8 mouse cellular contexts compared by ENCODE assay signal in the genomic region with DNA sequence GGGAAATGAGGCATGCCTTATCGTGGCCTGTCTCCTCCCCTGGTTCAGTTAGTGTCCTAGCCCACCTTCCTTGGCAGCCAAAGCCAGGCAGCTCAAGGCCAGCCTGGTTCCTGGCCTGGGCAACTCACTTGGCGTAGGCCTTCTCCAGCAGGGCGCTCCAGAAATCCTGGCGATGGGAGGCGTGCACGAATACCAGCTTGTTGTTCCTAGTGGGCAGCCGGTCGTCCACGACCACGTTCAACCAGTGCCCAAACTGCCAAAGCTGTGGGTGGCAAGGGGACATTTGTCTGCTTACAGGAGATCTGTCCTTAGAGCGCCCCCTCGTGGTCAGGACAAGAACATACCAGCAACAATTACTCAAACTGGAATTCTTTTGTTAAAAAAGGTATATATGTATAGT. TPM values are rescaled to one million over a fixed set of nuclear protein-coding genes. Genes with fewer than 3 reads are reported as not detected.
DNase-seq lines count a peak whose midpoint lies in the region; ATAC-seq and TF ChIP-seq lines count a peak whose summit lies in the region.

No protein-coding gene starts in this region.

- DNase-seq in B cell, adult 2 months, result peak; percentile 86 to 88
- DNase-seq in MEL (ENCODE audit: low read depth, low spot score), result peak; percentile 80
- DNase-seq in cerebellum, postnatal 10 days, result peak; percentile 95 to 96
- DNase-seq in frontal cortex, postnatal 36 days (ENCODE audit: low spot score in 2 of 2), result peak; percentile 68 to 70
- peak; percentile 69 to 74 for DNase-seq in kidney, postnatal 25 days
- DNase-seq in lung, embryonic 14.5 days, result peak; percentile 83
- DNase-seq in right cerebral cortex, adult 2 months (ENCODE audit: low spot score in 2 of 2), result peak; percentile 64 to 79
- peak; percentile 48 to 55 for DNase-seq in urinary bladder, postnatal 36 days (ENCODE audit: low spot score in 2 of 2)

- no peak overlapping the region for H3K4me3 ChIP-seq in MEL (ENCODE audit: control insufficient read depth in 1 of 2, insufficient read depth in 1 of 2, low read depth in 2 of 2, low read length in 2 of 2)
- H3K4me3 ChIP-seq in lung, embryonic 14.5 days (ENCODE audit: low read depth, low read length), result no peak overlapping the region

- H3K4me1 ChIP-seq in MEL (ENCODE audit: control insufficient read depth in 1 of 2, insufficient read depth in 2 of 2, low read length in 2 of 2), result no peaks in the 10 kb centered on the region
- H3K4me1 ChIP-seq in lung, embryonic 14.5 days (ENCODE audit: insufficient read depth), result no peaks in the 10 kb centered on the region

- H3K4me2 ChIP-seq in lung, embryonic 14.5 days, result no peak overlapping the region

- no peaks in the 10 kb centered on the region for H3K9me3 ChIP-seq in MEL (replicated peaks; ENCODE audit: insufficient read depth, low read length)
- H3K9me3 ChIP-seq in lung, embryonic 14.5 days (ENCODE audit: low read depth, low read length), result no peaks in the 10 kb centered on the region

- peak; percentile 83 for TF ChIP-seq RAD21 in MEL (IDR thresholded peaks at IDR 0.05; ENCODE audit: low read depth, low read length)

- H3K27ac ChIP-seq in MEL (ENCODE audit: control insufficient read depth, low read depth, low read length), result no peak overlapping the region
- H3K27ac ChIP-seq in lung, embryonic 14.5 days (ENCODE audit: low read depth), result no peak overlapping the region

- TF ChIP-seq POLR2A in MEL (IDR thresholded peaks at IDR 0.05; ENCODE audit: control insufficient read depth in 1 of 2, insufficient read depth in 1 of 2, low read depth in 1 of 2, low read length in 2 of 2, poor library complexity in 1 of 2), result no peak

- peaks cover 9 to 12% of the 10 kb centered on the region in 2 experiments for H3K27me3 ChIP-seq in MEL (ENCODE audit: control insufficient read depth in 1 of 2, insufficient read depth in 2 of 2, low read length in 2 of 2)
- H3K27me3 ChIP-seq in lung, embryonic 14.5 days (ENCODE audit: insufficient read depth, low read length), result no peaks in the 10 kb centered on the region

- H3K79me2 ChIP-seq in MEL (ENCODE audit: control insufficient read depth, insufficient read depth, low read length, poor library complexity), result no peaks in the 10 kb centered on the region

- TF ChIP-seq EP300 in MEL (IDR thresholded peaks at IDR 0.05; ENCODE audit: low read depth in 1 of 2, low read length in 2 of 2), result no peak

- 0 out of 2 replicates have a peak, but pooled peaks have one; percentile 24 for ATAC-seq in lung, embryonic 14.5 days (ENCODE audit: insufficient read depth)

- 21% methylated on average over 12 of the region's 12 CpGs for WGBS in lung, embryonic 14.5 days

- peak; percentile 71 to 91 (median 82) for TF ChIP-seq CTCF in MEL (IDR thresholded peaks at IDR 0.05 in 2 of 3, conservative IDR thresholded peaks at IDR 0.05 in 1 of 3; ENCODE audit: control insufficient read depth in 1 of 3, insufficient read depth in 1 of 3, low read depth in 2 of 3, low read length in 3 of 3, poor library complexity in 1 of 3, severe bottlenecking in 1 of 3)
- TF ChIP-seq CTCF in lung, embryonic 14.5 days (IDR thresholded peaks at IDR 0.05; ENCODE audit: low read depth), result peak; percentile 92

- H3K36me3 ChIP-seq in MEL (ENCODE audit: control insufficient read depth in 1 of 2, insufficient read depth in 2 of 2, low read length in 2 of 2), result no peaks in the 10 kb centered on the region
- no peaks in the 10 kb centered on the region for H3K36me3 ChIP-seq in lung, embryonic 14.5 days (ENCODE audit: insufficient read depth)

- no peak overlapping the region for H3K9ac ChIP-seq in MEL (ENCODE audit: control insufficient read depth, low read depth, low read length, poor library complexity, severe bottlenecking)
- H3K9ac ChIP-seq in lung, embryonic 14.5 days, result peak overlapping the region; percentile 6; the same call in 1 of the 2 replicates

TF ChIP-seq in MEL, 35 proteins besides CTCF, POLR2A, EP300 and RAD21:
- no peak for TF ChIP-seq GABPA (IDR thresholded peaks at IDR 0.05; ENCODE audit: low read depth, low read length)
- TF ChIP-seq MXI1 (IDR thresholded peaks at IDR 0.05; ENCODE audit: low read depth, low read length), result no peak
- TF ChIP-seq SMC3 (IDR thresholded peaks at IDR 0.05; ENCODE audit: low read depth, low read length), result peak; percentile 90
- TF ChIP-seq POLR2AphosphoS2 (IDR thresholded peaks at IDR 0.05; ENCODE audit: low read length), result no peak
- TF ChIP-seq MAZ (IDR thresholded peaks at IDR 0.05; ENCODE audit: low read depth, low read length), result no peak
- no peak for TF ChIP-seq NRF1 (IDR thresholded peaks at IDR 0.05; ENCODE audit: insufficient read depth, low read depth, low read length, poor library complexity, severe bottlenecking)
- peak; percentile 84 for TF ChIP-seq ZC3H11A (IDR thresholded peaks at IDR 0.05; ENCODE audit: low read depth, low read length)
- TF ChIP-seq TBP (IDR thresholded peaks at IDR 0.05; ENCODE audit: low read depth, low read length), result no peak
- no peak for TF ChIP-seq ETS1 (IDR thresholded peaks at IDR 0.05; ENCODE audit: low read depth, low read length)
- no peak for TF ChIP-seq MAX (IDR thresholded peaks at IDR 0.05; ENCODE audit: low read length)
- TF ChIP-seq JUND (IDR thresholded peaks at IDR 0.05; ENCODE audit: low read depth, low read length), result no peak
- no peak for TF ChIP-seq ZNF384 (IDR thresholded peaks at IDR 0.05; ENCODE audit: low read depth, low read length)
TF ChIP-seq in MEL: peak in this region for 2.

RNA-seq across cellular contexts. Expression of a gene that starts 16.4 kb away (rescaled TPM):
- not detected in 2 replicates for total RNA-seq in MEL (2012; rRNA removed)
- polyA plus RNA-seq in MEL (2012; ENCODE audit: insufficient read depth in 1 of 2, insufficient read length in 2 of 2, low read depth in 1 of 2, low replicate concordance in 2 of 2, missing spikeins in 1 of 2), result under 1 TPM in 1 of 2 experiments, not detected in 1; 0.03 TPM
- polyA plus RNA-seq in lung, embryonic 14.5 days (2014; fragmentation: Nextera tagmentation; extraction: Ambion mirVana), result 0.07 TPM in 1 of 2 replicates, not detected in the other

RNA-seq across cellular contexts. Expression of a gene that starts 40.8 kb away (rescaled TPM):
- not detected in 2 replicates for total RNA-seq in MEL (2012; rRNA removed)
- not detected for polyA plus RNA-seq in MEL (2012; ENCODE audit: insufficient read depth in 1 of 2, insufficient read length in 2 of 2, low read depth in 1 of 2, low replicate concordance in 2 of 2, missing spikeins in 1 of 2)
- polyA plus RNA-seq in lung, embryonic 14.5 days (2014; fragmentation: Nextera tagmentation; extraction: Ambion mirVana), result not detected in 2 replicates

RNA-seq across cellular contexts. Expression of a gene that starts 43.3 kb away (rescaled TPM):
- 200 and 238 TPM in 2 replicates for total RNA-seq in MEL (2012; rRNA removed)
- polyA plus RNA-seq in MEL (2012; ENCODE audit: insufficient read depth in 1 of 2, insufficient read length in 2 of 2, low read depth in 1 of 2, low replicate concordance in 2 of 2, missing spikeins in 1 of 2), result 100 to 1,000 TPM in 1 of 2 experiments, not detected in 1; 341 TPM
- polyA plus RNA-seq in lung, embryonic 14.5 days (2014; fragmentation: Nextera tagmentation; extraction: Ambion mirVana), result 75.4 and 82.2 TPM in 2 replicates

RNA-seq across cellular contexts. Expression of a gene that starts 43.4 kb away (rescaled TPM):
- total RNA-seq in MEL (2012; rRNA removed), result 66.2 and 68.0 TPM in 2 replicates
- polyA plus RNA-seq in MEL (2012; ENCODE audit: insufficient read depth in 1 of 2, insufficient read length in 2 of 2, low read depth in 1 of 2, low replicate concordance in 2 of 2, missing spikeins in 1 of 2), result 100 to 1,000 TPM in 1 of 2 experiments, not detected in 1; 159 TPM
- 162 and 168 TPM in 2 replicates for polyA plus RNA-seq in lung, embryonic 14.5 days (2014; fragmentation: Nextera tagmentation; extraction: Ambion mirVana)

RNA-seq across cellular contexts. Expression of a gene that starts 44.0 kb away (rescaled TPM):
- 12.0 and 12.3 TPM in 2 replicates for total RNA-seq in MEL (2012; rRNA removed)
- polyA plus RNA-seq in MEL (2012; ENCODE audit: insufficient read depth in 1 of 2, insufficient read length in 2 of 2, low read depth in 1 of 2, low replicate concordance in 2 of 2, missing spikeins in 1 of 2), result 10 to 100 TPM in 1 of 2 experiments, not detected in 1; 37.9 TPM
- 29.7 and 31.3 TPM in 2 replicates for polyA plus RNA-seq in lung, embryonic 14.5 days (2014; fragmentation: Nextera tagmentation; extraction: Ambion mirVana)
